Mouse (Mus musculus) midbrain, embryonic 13.5 days (tissue): ENCODE results near the gene Ifna11. TPM values are rescaled to one million over a fixed set of nuclear protein-coding genes. Genes with fewer than 3 reads are reported as not detected.
A peak's percentile ranks its signal among the peaks of the same experiment; 100 is the strongest.

Experiments used
- ATAC-seq: fragments of 200-750 bp; cut with Nextera tagmentation; 2 replicates; pipeline ENCODE4 v1.8.0; 2017; ENCODE audit warnings: mild to moderate bottlenecking, moderate TSS enrichment, moderate library complexity
- H3K27ac ChIP-seq: fragments of 300-500 bp; sonication (generic); 2 replicates; pipeline ENCODE4 v1.5.1; 2015; ENCODE audit warnings: inconsistent platforms, mild to moderate bottlenecking, moderate library complexity
- H3K27me3 ChIP-seq: fragments of 300-500 bp; sonication (generic); 2 replicates; pipeline ENCODE4 v1.6.1; 2015; ENCODE audit warnings: mild to moderate bottlenecking, inconsistent platforms
- H3K36me3 ChIP-seq: fragments of 300-500 bp; sonication (generic); 2 replicates; pipeline ENCODE4 v1.6.1; 2015; ENCODE audit warnings: mild to moderate bottlenecking, inconsistent platforms
- H3K4me1 ChIP-seq: fragments of 300-500 bp; sonication (generic); replicated peaks from 2 replicates; pipeline ENCODE4 v1.6.1; 2015; ENCODE audit warnings: inconsistent platforms
- H3K4me2 ChIP-seq: fragments of 300-500 bp; sonication (generic); replicated peaks from 2 replicates; pipeline ENCODE4 v1.6.1; 2015; ENCODE audit warnings: moderate library complexity, mild to moderate bottlenecking, inconsistent platforms
- H3K4me3 ChIP-seq: fragments of 300-500 bp; sonication (generic); replicated peaks from 2 replicates; pipeline ENCODE4 v1.5.1; 2015; ENCODE audit warnings: mild to moderate bottlenecking, inconsistent platforms
- H3K9ac ChIP-seq: fragments of 300-500 bp; sonication (generic); replicated peaks from 2 replicates; pipeline ENCODE4 v1.6.1; 2015; ENCODE audit warnings: mild to moderate bottlenecking, inconsistent platforms
- H3K9me3 ChIP-seq: fragments of 300-500 bp; sonication (generic); 2 replicates; pipeline ENCODE4 v1.6.1; 2016; ENCODE audit warnings: mild to moderate bottlenecking, inconsistent platforms
- WGBS: fragments of 180-500 bp; shearing (Covaris S2); methylation state at CpG from one replicate; pipeline ENCODE4 v1.1.7; 2015; 5-methylcytosine and 5-hydroxymethylcytosine counted together
- polyA plus RNA-seq: library from polyadenylated mRNA; unstranded; fragments of >200 nt; fragmentation: Nextera tagmentation; extraction: Ambion mirVana; gene quantifications from 2 replicates; pipeline ENCODE4 v1.2.1, GENCODE M21; 2015

Ifna11 gene
- polyA plus RNA-seq, 1 experiment from 2014 or later, result not detected

DNA sequence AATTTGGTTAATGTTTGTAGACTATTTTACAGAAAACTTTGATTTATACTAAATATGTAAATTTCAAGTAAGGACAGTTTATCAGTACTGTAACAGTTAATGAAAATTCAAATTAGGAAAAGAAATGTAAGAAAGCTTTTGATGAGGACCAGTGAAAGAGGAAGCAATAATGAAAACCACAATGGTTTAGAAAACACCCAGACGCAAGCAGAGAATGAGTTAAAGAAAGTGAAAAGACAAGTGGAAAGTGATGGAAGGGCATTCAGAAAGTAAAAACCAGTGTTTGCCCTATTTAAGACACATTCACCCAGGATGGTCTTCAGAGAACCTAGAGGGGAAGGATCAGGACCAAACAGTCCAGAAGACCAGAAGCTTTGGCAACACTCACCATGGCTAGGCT is 29.9 kb downstream of the Ifna11 start, which contains the start of gene Ifna1:
Ifna1 (plus strand) TSS at position 390 of the 400 bp plus-strand sequence.
- WGBS, result 76% methylated on average over 1 of the region's 1 CpGs
- Histone ChIP-seq H3K27ac (no peak within 1 kb of the TSS), H3K4me3 (no peak within 1 kb of the TSS), H3K9me3 (no peaks in the 10 kb centered on the region), H3K27me3 (no peaks in the 10 kb centered on the region), H3K9ac (no peak within 1 kb of the TSS), H3K36me3 (no peaks in the 10 kb centered on the region), H3K4me2 (no peak within 1 kb of the TSS), H3K4me1 (0 out of 2 replicates have a peak, but pooled peaks cover 2% of the 10 kb centered on the region)
- ATAC-seq, result no peak

- H3K27me3 ChIP-seq, result no peaks in the 10 kb centered on the region
- peak; percentile 48; the same call in 1 of the 2 replicates for ATAC-seq
- no peak overlapping the region for H3K9ac ChIP-seq
- no peak overlapping the region for H3K27ac ChIP-seq
- no peaks in the 10 kb centered on the region for H3K36me3 ChIP-seq
- 16% methylated on average over 4 of the region's 4 CpGs for WGBS
- H3K9me3 ChIP-seq, result no peaks in the 10 kb centered on the region
- H3K4me3 ChIP-seq, result no peak overlapping the region
- 0 out of 2 replicates have a peak, but pooled peaks cover 2% of the 10 kb centered on the region for H3K4me1 ChIP-seq
- no peak overlapping the region for H3K4me2 ChIP-seq
These were observed 31.4 kb downstream of the Ifna11 start for GRCm38 (mm10) chr4:88851026-88851763.

DNA sequence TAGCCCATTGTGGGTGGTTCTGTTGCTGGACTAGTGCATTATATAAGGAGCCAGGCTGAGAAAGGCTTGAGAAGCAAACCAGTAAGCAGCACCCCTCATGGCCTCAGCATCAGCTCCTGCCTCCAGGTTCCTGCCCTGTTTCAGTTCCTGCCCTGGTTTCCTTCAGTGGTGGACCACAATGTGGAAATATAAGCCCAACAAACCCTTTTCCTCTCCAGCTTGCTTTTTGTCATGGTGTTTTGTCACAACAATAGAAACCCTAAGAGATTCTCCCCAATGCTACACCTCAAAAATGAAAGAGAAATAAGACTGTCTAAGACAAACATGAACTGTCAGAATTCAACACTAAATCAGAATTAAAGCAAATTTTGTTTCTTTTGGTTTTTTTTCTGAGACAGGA is 39.5 kb downstream of the Ifna11 start:
- Histone ChIP-seq H3K4me2 (no peak overlapping the region), H3K4me3 (no peak overlapping the region), H3K27me3 (peaks cover 5% of the 10 kb centered on the region; the same call in 1 of the 2 replicates), H3K36me3 (no peaks in the 10 kb centered on the region), H3K9me3 (no peaks in the 10 kb centered on the region), H3K4me1 (peaks cover 6% of the 10 kb centered on the region), H3K27ac (no peak overlapping the region), H3K9ac (no peak overlapping the region)
- no peak for ATAC-seq

DNA sequence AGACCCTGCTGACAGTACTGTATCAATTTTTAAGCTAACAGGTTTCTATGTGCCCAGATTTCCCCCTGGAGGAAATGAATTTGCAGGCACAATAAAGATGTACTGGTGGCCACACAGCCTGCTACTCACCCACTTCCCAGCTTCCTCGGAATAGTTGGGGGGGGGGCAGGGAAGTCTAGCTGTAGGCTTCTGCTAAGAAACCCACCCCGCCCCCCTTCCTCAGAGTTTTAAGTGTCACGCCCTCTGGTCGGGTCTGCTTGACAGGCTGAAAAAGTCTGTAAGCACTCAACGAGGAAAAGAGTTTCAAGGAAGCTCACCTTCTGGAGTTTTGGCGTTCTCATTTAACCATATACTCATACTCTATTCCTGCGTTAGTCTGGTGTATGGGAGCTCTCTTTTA is 43.5 kb downstream of the Ifna11 start:
- no peak overlapping the region for H3K4me3 ChIP-seq
- no peak for ATAC-seq
- H3K4me1 ChIP-seq, result peaks cover 12% of the 10 kb centered on the region
- no peaks in the 10 kb centered on the region for H3K9me3 ChIP-seq
- H3K36me3 ChIP-seq, result no peaks in the 10 kb centered on the region
- H3K9ac ChIP-seq, result no peak overlapping the region
- 3% methylated on average over 7 of the region's 7 CpGs for WGBS
- H3K27ac ChIP-seq, result no peak overlapping the region
- peaks cover 24% of the 10 kb centered on the region for H3K27me3 ChIP-seq
- H3K4me2 ChIP-seq, result no peak overlapping the region

DNA sequence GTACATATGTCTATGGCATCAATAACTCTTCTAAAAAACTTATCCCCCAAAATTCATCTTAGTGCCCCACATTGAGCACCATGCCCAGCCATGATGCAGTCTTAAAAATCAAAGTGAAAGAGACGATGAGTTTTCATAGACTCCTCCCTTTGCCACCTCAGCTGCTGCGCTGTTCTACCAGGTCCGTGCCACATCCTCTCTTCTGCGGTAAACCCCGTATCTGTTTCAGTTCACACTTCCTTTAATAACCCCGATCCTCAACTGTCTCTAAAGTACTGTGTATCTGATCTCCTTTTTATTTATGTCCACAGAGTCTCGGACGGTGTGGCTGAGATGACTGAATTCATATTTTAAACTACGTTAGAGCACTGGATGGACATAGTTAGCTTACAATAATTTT is 44.8 kb downstream of the Ifna11 start:
- no peaks in the 10 kb centered on the region for H3K9me3 ChIP-seq
- 76% methylated on average over 9 of the region's 9 CpGs for WGBS
- H3K36me3 ChIP-seq, result no peaks in the 10 kb centered on the region
- H3K27me3 ChIP-seq, result peaks cover 29% of the 10 kb centered on the region
- H3K4me1 ChIP-seq, result peaks cover 12% of the 10 kb centered on the region
- H3K4me2 ChIP-seq, result no peak overlapping the region
- no peak for ATAC-seq
- H3K4me3 ChIP-seq, result no peak overlapping the region
- no peak overlapping the region for H3K9ac ChIP-seq
- H3K27ac ChIP-seq, result no peak overlapping the region

- no peak overlapping the region for H3K9ac ChIP-seq
- no peak overlapping the region for H3K4me3 ChIP-seq
- ATAC-seq, result no peak
- H3K27ac ChIP-seq, result no peak overlapping the region
- 58% methylated on average over 6 of the region's 6 CpGs for WGBS
- no peak overlapping the region for H3K4me2 ChIP-seq
- H3K4me1 ChIP-seq, result peaks cover 12% of the 10 kb centered on the region
- no peaks in the 10 kb centered on the region for H3K36me3 ChIP-seq
- H3K27me3 ChIP-seq, result peaks cover 29% of the 10 kb centered on the region
- no peaks in the 10 kb centered on the region for H3K9me3 ChIP-seq
These were observed 45.3 kb downstream of the Ifna11 start for GRCm38 (mm10) chr4:88865011-88865569.

DNA sequence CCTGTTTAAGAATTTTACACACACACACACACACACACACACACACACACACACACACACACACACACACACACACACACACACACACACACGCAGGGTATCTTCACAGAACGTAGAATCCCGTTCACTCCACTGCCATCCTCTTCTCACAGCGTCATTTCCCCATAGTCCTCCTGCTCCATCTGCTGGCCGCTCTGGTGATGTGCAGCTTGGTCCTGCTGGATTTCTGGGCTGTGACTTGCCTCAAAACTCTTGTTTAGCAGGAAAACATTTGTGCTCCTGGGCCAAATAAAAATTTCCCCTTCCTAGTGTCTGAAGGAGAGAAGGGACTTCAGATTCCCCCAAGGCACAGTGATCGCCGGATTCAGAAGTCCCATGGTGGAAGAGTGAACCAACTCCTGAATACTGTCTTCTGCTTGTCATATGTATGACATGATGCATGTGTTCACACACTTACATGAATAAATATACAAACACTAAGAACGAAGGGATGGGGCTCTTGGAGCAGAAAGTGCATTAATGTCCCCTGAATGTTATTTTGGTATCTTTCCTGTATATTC is 47.7 kb downstream of the Ifna11 start:
- H3K9ac ChIP-seq, result peak overlapping the region; percentile 59; the same call in 1 of the 2 replicates
- H3K4me1 ChIP-seq, result peaks cover 12% of the 10 kb centered on the region
- H3K9me3 ChIP-seq, result no peaks in the 10 kb centered on the region
- H3K27me3 ChIP-seq, result peaks cover 37% of the 10 kb centered on the region
- WGBS, result under 1% methylated on average over 8 of the region's 8 CpGs
- H3K4me3 ChIP-seq, result peak overlapping the region; percentile 52
- H3K4me2 ChIP-seq, result peak overlapping the region; percentile 90
- no peaks in the 10 kb centered on the region for H3K36me3 ChIP-seq
- H3K27ac ChIP-seq, result no peak overlapping the region
- peak; percentile 70 for ATAC-seq

- Histone ChIP-seq H3K36me3 (no peaks in the 10 kb centered on the region), H3K4me1 (peaks cover 9% of the 10 kb centered on the region), H3K9ac (peak overlapping the region; percentile 59), H3K4me3 (peak overlapping the region; percentile 52), H3K9me3 (no peaks in the 10 kb centered on the region), H3K27ac (no peak overlapping the region), H3K4me2 (peak overlapping the region; percentile 90), H3K27me3 (peaks cover 33% of the 10 kb centered on the region)
- 7% methylated on average over 31 of the region's 31 CpGs for WGBS
- peak; percentile 71 for ATAC-seq
These were observed 48.5 kb downstream of the Ifna11 start for GRCm38 (mm10) chr4:88867926-88868911.

Other genes starting within 250 kb of the Ifna11 start
- gene Ifna14, start 248.2 kb upstream of the Ifna11 start, polyA plus RNA-seq, result not detected in 2 replicates
- not detected in 2 replicates for gene Ifna9, start 227.6 kb upstream of the Ifna11 start, polyA plus RNA-seq
- gene Ifna12, start 216.6 kb upstream of the Ifna11 start, polyA plus RNA-seq, result not detected in 2 replicates
- not detected in 2 replicates for gene C87499, start 185.5 kb upstream of the Ifna11 start, polyA plus RNA-seq
- not detected in 2 replicates for gene Ifna13, start 175.5 kb upstream of the Ifna11 start, polyA plus RNA-seq
- gene Ifna16, start 143.0 kb upstream of the Ifna11 start, polyA plus RNA-seq, result not detected in 2 replicates
- not detected in 2 replicates for gene Ifna2, start 136.0 kb upstream of the Ifna11 start, polyA plus RNA-seq
- gene Ifnab, start 128.6 kb upstream of the Ifna11 start, polyA plus RNA-seq, result not detected in 2 replicates
- gene Gm26566, start 98.2 kb upstream of the Ifna11 start, polyA plus RNA-seq, result 1.6 and 1.7 TPM in 2 replicates
- 132 and 146 TPM in 2 replicates for gene Klhl9, start 97.5 kb upstream of the Ifna11 start, polyA plus RNA-seq
- gene Gm13271, start 65.1 kb upstream of the Ifna11 start, polyA plus RNA-seq, result not detected in 2 replicates
- not detected in 2 replicates for gene Gm13283, start 59.8 kb upstream of the Ifna11 start, polyA plus RNA-seq
- not detected in 2 replicates for gene Gm13290, start 46.1 kb upstream of the Ifna11 start, polyA plus RNA-seq
- not detected in 2 replicates for gene Gm13289, start 43.0 kb upstream of the Ifna11 start, polyA plus RNA-seq
- gene Gm13272, start 40.1 kb upstream of the Ifna11 start, polyA plus RNA-seq, result not detected in 2 replicates
- 0.22 TPM in 1 of 2 replicates, not detected in the other for gene Ifnz, start 37.8 kb upstream of the Ifna11 start, polyA plus RNA-seq
- not detected in 2 replicates for gene Gm13276, start 34.2 kb upstream of the Ifna11 start, polyA plus RNA-seq
- not detected in 2 replicates for gene Gm13277, start 31.3 kb upstream of the Ifna11 start, polyA plus RNA-seq
- gene Gm13278, start 28.4 kb upstream of the Ifna11 start, polyA plus RNA-seq, result not detected in 2 replicates
- gene Gm13275, start 25.5 kb upstream of the Ifna11 start, polyA plus RNA-seq, result not detected in 2 replicates
- not detected in 2 replicates for gene Gm13279, start 22.6 kb upstream of the Ifna11 start, polyA plus RNA-seq
- 0.19 and 0.28 TPM in 2 replicates for gene Gm13285, start 20.3 kb upstream of the Ifna11 start, polyA plus RNA-seq
- gene Gm13287, start 16.7 kb upstream of the Ifna11 start, polyA plus RNA-seq, result not detected in 2 replicates
- not detected in 2 replicates for gene Gm13288, start 14.4 kb upstream of the Ifna11 start, polyA plus RNA-seq
- not detected in 2 replicates for gene Ifna7, start 3.7 kb upstream of the Ifna11 start, polyA plus RNA-seq
- gene Ifna6, start 7.5 kb downstream of the Ifna11 start, polyA plus RNA-seq, result not detected in 2 replicates
- not detected in 2 replicates for gene Ifna5, start 15.6 kb downstream of the Ifna11 start, polyA plus RNA-seq
- not detected in 2 replicates for gene Ifna4, start 21.9 kb downstream of the Ifna11 start, polyA plus RNA-seq
- not detected in 2 replicates for gene Ifna1, start 30.1 kb downstream of the Ifna11 start, polyA plus RNA-seq
- gene Ifne, start 60.2 kb downstream of the Ifna11 start, polyA plus RNA-seq, result not detected in 2 replicates